34 mouse cellular contexts compared by ENCODE assay signal in the genomic region with DNA sequence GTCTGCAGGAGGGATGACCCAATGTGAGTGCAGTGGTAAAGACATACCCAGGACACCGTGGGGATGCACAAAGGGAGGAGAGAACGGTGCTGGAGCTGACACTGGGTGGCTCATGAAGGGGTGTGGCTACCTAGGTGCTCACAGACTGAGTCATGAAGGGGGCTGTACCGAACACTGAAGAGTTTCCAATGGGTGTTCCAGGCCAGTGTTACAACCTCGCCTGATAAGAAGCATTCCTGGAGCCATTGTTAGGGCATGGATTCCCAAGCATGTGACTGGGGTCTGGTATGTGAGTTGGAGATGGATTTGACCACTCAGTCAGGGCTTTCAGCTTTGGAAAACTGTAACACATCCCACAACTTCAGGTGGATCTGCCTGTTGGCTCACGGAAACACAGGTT. TPM values are rescaled to one million over a fixed set of nuclear protein-coding genes. Genes with fewer than 3 reads are reported as not detected.
DNase-seq lines count a peak whose midpoint lies in the region; ATAC-seq lines count a peak whose summit lies in the region.
"Had no signal": no experiment of that assay in that cellular context is flagged by ENCODE, and none has a peak within 500 bp of the region (broad histone marks: within the 10 kb centered on the region; RNA-seq: fewer than 3 reads in every experiment).

No protein-coding gene starts in this region.

- H3K4me1 ChIP-seq in heart, embryonic 13.5 days: peaks cover 16% of the 10 kb centered on the region
- H3K4me1 ChIP-seq in heart, embryonic 16.5 days (ENCODE audit: control insufficient read depth, insufficient read depth, low read length): peaks cover 15% of the 10 kb centered on the region
- no peaks in the 10 kb centered on the region for H3K4me1 ChIP-seq in midbrain, embryonic 11.5 days (ENCODE audit: control insufficient read depth, insufficient read depth, low read length)
- H3K4me1 ChIP-seq in midbrain, embryonic 14.5 days (ENCODE audit: control insufficient read depth, insufficient read depth, low read length): no peaks in the 10 kb centered on the region
- H3K4me1 ChIP-seq: embryonic facial prominence, embryonic 12.5 days; hindbrain, embryonic 10.5 days; hindbrain, embryonic 13.5 days; intestine, embryonic 15.5 days had no signal

- no peak overlapping the region for H3K4me3 ChIP-seq in heart, embryonic 13.5 days
- H3K4me3 ChIP-seq in heart, embryonic 16.5 days (ENCODE audit: low read length): no peak overlapping the region
- H3K4me3 ChIP-seq in midbrain, embryonic 11.5 days (ENCODE audit: low read depth, low read length): no peak overlapping the region
- no peak overlapping the region for H3K4me3 ChIP-seq in midbrain, embryonic 14.5 days (replicated peaks; ENCODE audit: low read depth, low read length)
- H3K4me3 ChIP-seq: embryonic facial prominence, embryonic 12.5 days; embryonic facial prominence, embryonic 15.5 days; gastrocnemius, adult 2 months; hindbrain, embryonic 10.5 days; hindbrain, embryonic 13.5 days; intestine, embryonic 15.5 days had no signal

- H3K9ac ChIP-seq in heart, embryonic 13.5 days: no peak overlapping the region
- H3K9ac ChIP-seq in heart, embryonic 16.5 days (ENCODE audit: low read length): no peak overlapping the region
- H3K9ac ChIP-seq in midbrain, embryonic 11.5 days (ENCODE audit: low read length): no peak overlapping the region
- H3K9ac ChIP-seq in midbrain, embryonic 14.5 days (replicated peaks; ENCODE audit: low read length): no peak overlapping the region
- H3K9ac ChIP-seq: embryonic facial prominence, embryonic 12.5 days; embryonic facial prominence, embryonic 15.5 days; forebrain, postnatal 0 days; hindbrain, embryonic 13.5 days; intestine, embryonic 15.5 days had no signal

- no peak for ATAC-seq in heart, embryonic 13.5 days (ENCODE audit: extremely low read depth, insufficient number of reproducible peaks, low FRiP score, low TSS enrichment)
- ATAC-seq in heart, embryonic 16.5 days (replicated peaks; ENCODE audit: extremely low read depth, insufficient read depth, low FRiP score): peak; percentile 72; the same call in 1 of the 2 replicates
- no peak for ATAC-seq in midbrain, embryonic 11.5 days (ENCODE audit: low FRiP score)
- ATAC-seq in midbrain, embryonic 14.5 days (ENCODE audit: low FRiP score, low TSS enrichment): no peak
- ATAC-seq: CD4-positive, CD25-positive, alpha-beta regulatory T cell, adult 4 months; forebrain, embryonic 14.5 days; forebrain, postnatal 0 days; hindbrain, embryonic 16.5 days; intestine, embryonic 15.5 days had no signal

- H3K27me3 ChIP-seq in heart, embryonic 13.5 days (replicated peaks): no peaks in the 10 kb centered on the region
- H3K27me3 ChIP-seq in heart, embryonic 16.5 days (ENCODE audit: control insufficient read depth, insufficient read depth, low read length): no peaks in the 10 kb centered on the region
- no peaks in the 10 kb centered on the region for H3K27me3 ChIP-seq in midbrain, embryonic 11.5 days (ENCODE audit: control insufficient read depth, insufficient read depth, low read length)
- no peaks in the 10 kb centered on the region for H3K27me3 ChIP-seq in midbrain, embryonic 14.5 days (ENCODE audit: control insufficient read depth, insufficient read depth, low read length)
- H3K27me3 ChIP-seq: embryonic facial prominence, embryonic 12.5 days; embryonic facial prominence, embryonic 15.5 days; hindbrain, embryonic 13.5 days; intestine, embryonic 15.5 days had no signal

- no peaks in the 10 kb centered on the region; the same call in 1 of the 2 replicates for H3K36me3 ChIP-seq in heart, embryonic 13.5 days
- no peaks in the 10 kb centered on the region for H3K36me3 ChIP-seq in heart, embryonic 16.5 days (ENCODE audit: control insufficient read depth, insufficient read depth)
- no peaks in the 10 kb centered on the region for H3K36me3 ChIP-seq in midbrain, embryonic 11.5 days (ENCODE audit: control insufficient read depth, insufficient read depth, low read length)
- no peaks in the 10 kb centered on the region for H3K36me3 ChIP-seq in midbrain, embryonic 14.5 days (ENCODE audit: control insufficient read depth, insufficient read depth, low read length)
- H3K36me3 ChIP-seq: embryonic facial prominence, embryonic 12.5 days; embryonic facial prominence, embryonic 15.5 days; hindbrain, embryonic 10.5 days; hindbrain, embryonic 13.5 days; intestine, embryonic 15.5 days had no signal

- H3K9me3 ChIP-seq in heart, embryonic 13.5 days: no peaks in the 10 kb centered on the region
- H3K9me3 ChIP-seq in heart, embryonic 16.5 days (replicated peaks; ENCODE audit: control insufficient read depth, low read length): no peaks in the 10 kb centered on the region
- H3K9me3 ChIP-seq in midbrain, embryonic 11.5 days (ENCODE audit: control insufficient read depth, low read length): no peaks in the 10 kb centered on the region
- no peaks in the 10 kb centered on the region for H3K9me3 ChIP-seq in midbrain, embryonic 14.5 days (ENCODE audit: control insufficient read depth, low read length)
- H3K9me3 ChIP-seq: embryonic facial prominence, embryonic 12.5 days; embryonic facial prominence, embryonic 15.5 days; hindbrain, embryonic 10.5 days; hindbrain, embryonic 13.5 days; intestine, embryonic 15.5 days had no signal

- no peak for DNase-seq in heart, adult 8-10 months (ENCODE audit: low spot score)
- no peak for DNase-seq in heart, postnatal 14 days
- peak; percentile 6 for DNase-seq in midbrain, embryonic 11.5 days (ENCODE audit: low spot score, missing footprints)
- no peak for DNase-seq in midbrain, embryonic 14.5 days
- peak; percentile 20 for DNase-seq in ZHBTc4 (ENCODE audit: low read depth, low spot score)
- DNase-seq in layer of hippocampus, adult 9-10 months (ENCODE audit: low spot score): no peak
- DNase-seq: adrenal gland, adult 2 months; adrenal gland, postnatal 14 days; cerebellum, adult 11 months; cerebellum, adult 2 months; cerebellum, adult 9-11 months; cerebellum, postnatal 25 days; forebrain, postnatal 0 days; gastrocnemius, adult 2 months; gastrocnemius, postnatal 14 days; heart, adult 18-20 months; kidney, adult 11 months; kidney, adult 8-10 months had no signal

- no peak overlapping the region for H3K4me2 ChIP-seq in heart, embryonic 13.5 days
- H3K4me2 ChIP-seq in heart, embryonic 16.5 days (ENCODE audit: low read depth, low read length): no peak overlapping the region
- H3K4me2 ChIP-seq in midbrain, embryonic 11.5 days: no peak overlapping the region
- H3K4me2 ChIP-seq in midbrain, embryonic 14.5 days (ENCODE audit: low read length): no peak overlapping the region
- H3K4me2 ChIP-seq: embryonic facial prominence, embryonic 12.5 days; embryonic facial prominence, embryonic 15.5 days; hindbrain, embryonic 13.5 days; intestine, embryonic 15.5 days had no signal

- WGBS in heart, embryonic 13.5 days: 57% methylated on average over 5 of the region's 5 CpGs
- WGBS in heart, embryonic 16.5 days: 52% methylated on average over 5 of the region's 5 CpGs
- WGBS in midbrain, embryonic 11.5 days: 82% methylated on average over 5 of the region's 5 CpGs
- WGBS in midbrain, embryonic 14.5 days: 88% methylated on average over 5 of the region's 5 CpGs

- H3K27ac ChIP-seq in heart, embryonic 13.5 days (replicated peaks): 0 out of 2 replicates have a peak overlapping the region, but pooled peaks have one; percentile 22
- no peak overlapping the region for H3K27ac ChIP-seq in heart, embryonic 16.5 days (ENCODE audit: low read length)
- H3K27ac ChIP-seq in midbrain, embryonic 11.5 days (ENCODE audit: low read depth, low read length): no peak overlapping the region
- H3K27ac ChIP-seq in midbrain, embryonic 14.5 days (replicated peaks; ENCODE audit: low read depth, low read length): no peak overlapping the region
- H3K27ac ChIP-seq: embryonic facial prominence, embryonic 12.5 days; embryonic facial prominence, embryonic 15.5 days; gastrocnemius, adult 2 months; hindbrain, embryonic 10.5 days; hindbrain, embryonic 13.5 days; intestine, embryonic 15.5 days had no signal

- intact Hi-C loops in heart, postnatal 14 days (cut with DNase I): no loop called here

RNA-seq across cellular contexts. Expression of a gene that starts 15.4 kb away (rescaled TPM):
- polyA plus RNA-seq in heart, embryonic 13.5 days (2015; fragmentation: Nextera tagmentation; extraction: Ambion mirVana): 15.8 and 16.1 TPM in 2 replicates
- 1 to 10 TPM; 5.6 to 8.9 (median 7.5) TPM for total RNA-seq in heart, adult 8-10 months (2022)
- polyA plus RNA-seq in heart, embryonic 16.5 days (2015; fragmentation: Nextera tagmentation; extraction: Ambion mirVana): 24.1 and 24.2 TPM in 2 replicates
- 10 to 100 TPM; 13.5 to 16.0 TPM for total RNA-seq in heart, postnatal 14 days (2021)
- 4.5 and 4.6 TPM in 2 replicates for polyA plus RNA-seq in midbrain, embryonic 11.5 days (2014; fragmentation: Nextera tagmentation; extraction: Ambion mirVana)
- polyA plus RNA-seq in midbrain, embryonic 14.5 days (2014; fragmentation: Nextera tagmentation; extraction: Ambion mirVana): 2.2 and 7.7 TPM in 2 replicates
- total RNA-seq: common myeloid progenitor, adult 5-6 weeks had no signal
- polyA plus RNA-seq: C2C12; CD4-positive, CD25-positive, alpha-beta regulatory T cell, adult 4 months had no signal

RNA-seq across cellular contexts. Expression of a gene that starts 38.2 kb away (rescaled TPM):
- 0.08 and 0.20 TPM in 2 replicates for polyA plus RNA-seq in heart, embryonic 13.5 days (2015; fragmentation: Nextera tagmentation; extraction: Ambion mirVana)
- not detected for total RNA-seq in heart, adult 8-10 months (2022)
- not detected in 2 replicates for polyA plus RNA-seq in heart, embryonic 16.5 days (2015; fragmentation: Nextera tagmentation; extraction: Ambion mirVana)
- total RNA-seq in heart, postnatal 14 days (2021): not detected
- not detected in 2 replicates for polyA plus RNA-seq in midbrain, embryonic 11.5 days (2014; fragmentation: Nextera tagmentation; extraction: Ambion mirVana)
- not detected in 2 replicates for polyA plus RNA-seq in midbrain, embryonic 14.5 days (2014; fragmentation: Nextera tagmentation; extraction: Ambion mirVana)
- total RNA-seq: adrenal gland, postnatal 14 days; adrenal gland, postnatal 4 days; common myeloid progenitor, adult 5-6 weeks; forebrain, postnatal 0 days; gastrocnemius, adult 2 months; gastrocnemius, postnatal 14 days; gastrocnemius, postnatal 4 days; heart, adult 18-20 months had no signal
- polyA plus RNA-seq: C2C12; CD4-positive, CD25-positive, alpha-beta regulatory T cell, adult 4 months; cerebellum, adult 2 months; embryonic facial prominence, embryonic 12.5 days; forebrain, embryonic 11.5 days; forebrain, embryonic 14.5 days; forebrain, postnatal 0 days; frontal cortex, adult 2 months; hindbrain, embryonic 10.5 days; hindbrain, embryonic 13.5 days; hindbrain, embryonic 16.5 days had no signal

Comparison
In these comparisons a context has a peak if more than half of its experiments do, and no peak if none do; other contexts are left out.
1. DNase-seq: peak in midbrain, embryonic 11.5 days (single experiment) and ZHBTc4 (single experiment); none in heart, adult 8-10 months (single experiment), heart, postnatal 14 days (0 of 2), midbrain, embryonic 14.5 days (single experiment) and layer of hippocampus, adult 9-10 months (single experiment).